Mouse (Mus musculus) CH12.LX (cell line): Measurements from ENCODE around the gene Gm1123. TPM values are rescaled to one million over a fixed set of nuclear protein-coding genes. Genes with fewer than 3 reads are reported as not detected.

ENCODE experiments used
- DNase-seq: peaks from one replicate; pipeline ENCODE4 v3.0.0-alpha.2; 2013; ENCODE audit errors: extremely low read depth
- H3K27ac ChIP-seq: 2 replicates; pipeline ENCODE4 v1.5.1; 2012; ENCODE audit warnings: low read depth, mild to moderate bottlenecking, control low read depth, moderate library complexity; ENCODE audit not compliant: insufficient read depth
- H3K27me3 ChIP-seq: replicated peaks from 2 replicates; pipeline ENCODE3; 2012; ENCODE audit warnings: inconsistent platforms
- H3K36me3 ChIP-seq, 2 experiments: replicated peaks in 1 of 2; 2 replicates each; pipeline versions ENCODE3 to v1.6.1; 2012; ENCODE audit warnings: inconsistent platforms in 1 of 2, low read length in 1 of 2, mild to moderate bottlenecking in 1 of 2, mixed read lengths in 1 of 2, moderate library complexity in 1 of 2; ENCODE audit not compliant: control insufficient read depth in 1 of 2, insufficient read depth in 1 of 2
- H3K4me1 ChIP-seq, 2 experiments: 2 replicates each; pipeline ENCODE4 v1.6.1; 2012; ENCODE audit warnings: inconsistent platforms in 1 of 2, moderate library complexity in 1 of 2; ENCODE audit not compliant: insufficient read depth in 2 of 2, control insufficient read depth in 1 of 2
- H3K4me2 ChIP-seq: 2 replicates; pipeline ENCODE4 v1.6.1; 2012; ENCODE audit warnings: low read depth, mild to moderate bottlenecking, control low read depth; ENCODE audit not compliant: poor library complexity, insufficient read depth, severe bottlenecking
- H3K4me3 ChIP-seq, 3 experiments: fragments of 150-350 bp in 1 of 3; sonication (generic) in 1 of 3; replicated peaks in 1 of 3; 2 replicates each; pipeline versions ENCODE3 to v1.5.1; 2011 to 2012; ENCODE audit warnings: low read depth in 2 of 3, low read length in 2 of 3, mild to moderate bottlenecking in 2 of 3, moderate library complexity in 2 of 3, control low read depth in 1 of 3, improper control_type of control experiment in 1 of 3, inconsistent platforms in 1 of 3, mixed read lengths in 1 of 3; ENCODE audit not compliant: poor library complexity in 1 of 3
- H3K79me2 ChIP-seq: replicated peaks from 2 replicates; pipeline ENCODE4 v1.6.1; 2012; ENCODE audit warnings: mild to moderate bottlenecking, moderate library complexity; ENCODE audit not compliant: control insufficient read depth, poor library complexity, insufficient read depth, severe bottlenecking; ENCODE audit errors: extremely low read depth
- H3K9ac ChIP-seq: 2 replicates; pipeline ENCODE4 v1.6.1; 2012; ENCODE audit warnings: low read depth, mild to moderate bottlenecking, control low read depth, moderate library complexity; ENCODE audit not compliant: insufficient read depth
- H3K9me3 ChIP-seq: replicated peaks from 2 replicates; pipeline ENCODE3; 2012; ENCODE audit warnings: low read length, inconsistent platforms, mixed read lengths
- CHD1 ChIP-seq: IDR thresholded peaks from 2 replicates; pipeline ENCODE4 v1.6.1; 2012; ENCODE audit warnings: low read depth, low read length, improper control_type of control experiment, inconsistent platforms
- CTCF ChIP-seq, 2 experiments: IDR thresholded peaks in 1 of 2; conservative IDR thresholded peaks in 1 of 2; 2 replicates each; pipeline ENCODE4 v1.5.1; 2011 to 2012; ENCODE audit warnings: low read depth in 2 of 2, low read length in 2 of 2, improper control_type of control experiment in 1 of 2, inconsistent platforms in 1 of 2, mild to moderate bottlenecking in 1 of 2, moderate library complexity in 1 of 2
- EP300 ChIP-seq: IDR thresholded peaks from 2 replicates; pipeline ENCODE4 v1.6.1; 2011; ENCODE audit warnings: low read length, improper control_type of control experiment
- ETS1 ChIP-seq: conservative IDR thresholded peaks from 2 replicates; pipeline ENCODE4 v1.6.1; 2012; ENCODE audit warnings: low read depth, mild to moderate bottlenecking, inconsistent platforms, low read length, improper control_type of control experiment, moderate library complexity
- GABPA ChIP-seq: IDR thresholded peaks from 2 replicates; pipeline ENCODE4 v1.6.1; 2012; ENCODE audit warnings: low read depth, low read length, improper control_type of control experiment, inconsistent platforms; ENCODE audit not compliant: insufficient replicate concordance
- JUND ChIP-seq: conservative IDR thresholded peaks from 2 replicates; pipeline ENCODE4 v1.6.1; 2011; ENCODE audit warnings: low read depth, low read length, improper control_type of control experiment
- KAT2A ChIP-seq: IDR thresholded peaks from 2 replicates; pipeline ENCODE4 v1.6.1; 2012; ENCODE audit warnings: low read length, improper control_type of control experiment, inconsistent platforms; ENCODE audit not compliant: insufficient replicate concordance
- MXI1 ChIP-seq: IDR thresholded peaks from 2 replicates; pipeline ENCODE4 v1.6.1; 2011; ENCODE audit warnings: mild to moderate bottlenecking, low read depth, low read length, improper control_type of control experiment
- NELFE ChIP-seq: IDR thresholded peaks from 2 replicates; pipeline ENCODE4 v1.6.1; 2011; ENCODE audit warnings: low read depth, low read length, improper control_type of control experiment
- NRF1 ChIP-seq: IDR thresholded peaks from 2 replicates; pipeline ENCODE4 v1.6.1; 2014; ENCODE audit warnings: low read depth, mild to moderate bottlenecking, inconsistent platforms, low read length, improper control_type of control experiment, moderate library complexity
- RCOR1 ChIP-seq: conservative IDR thresholded peaks from 2 replicates; pipeline ENCODE4 v1.6.1; 2012; ENCODE audit warnings: low read depth, mild to moderate bottlenecking, inconsistent platforms, low read length, improper control_type of control experiment
- SMC3 ChIP-seq: IDR thresholded peaks from 2 replicates; pipeline ENCODE4 v1.6.1; 2011; ENCODE audit warnings: low read depth, low read length, improper control_type of control experiment
- TCF12 ChIP-seq: IDR thresholded peaks from 2 replicates; pipeline ENCODE4 v1.6.1; 2014; ENCODE audit warnings: low read depth, mild to moderate bottlenecking, inconsistent platforms, low read length, improper control_type of control experiment
- USF2 ChIP-seq: conservative IDR thresholded peaks from 2 replicates; pipeline ENCODE4 v1.6.1; 2011; ENCODE audit warnings: low read depth, low read length, improper control_type of control experiment
- ZC3H11A ChIP-seq: IDR thresholded peaks from 2 replicates; pipeline ENCODE4 v1.6.1; 2012; ENCODE audit warnings: low read depth, mild to moderate bottlenecking, inconsistent platforms, low read length, improper control_type of control experiment
- ZMIZ1 ChIP-seq: IDR thresholded peaks from 2 replicates; pipeline ENCODE4 v1.6.1; 2012; ENCODE audit warnings: low read depth, mild to moderate bottlenecking, inconsistent platforms, low read length, improper control_type of control experiment
- ZNF384 ChIP-seq: IDR thresholded peaks from 2 replicates; pipeline ENCODE4 v1.6.1; 2012; ENCODE audit warnings: low read depth, low read length, improper control_type of control experiment, inconsistent platforms
- dilution Hi-C: fragments of 300-500 bp; cut with MboI; formaldehyde crosslinking; loops from 2 replicates; pipeline ENCODE4 v1.14.3; 2020; ENCODE audit warnings: low sequenced_read_pairs; ENCODE audit not compliant: extremely low pct_unique_long_range_greater_than_20kb, extremely low pct_ligation_motif_present
- in situ Hi-C: fragments of 300-500 bp; cut with MboI; formaldehyde crosslinking; loops from 3 replicates; pipeline ENCODE4 v1.14.3; 2019; ENCODE audit warnings: low sequenced_read_pairs, low pct_ligation_motif_present, low pct_unique_long_range_greater_than_20kb, mixed read lengths
- polyA plus RNA-seq: library from polyadenylated mRNA; unstranded; fragments of >175 nt; gene quantifications from 2 replicates; pipeline ENCODE4 v1.2.1, GENCODE M21; 2012; ENCODE audit warnings: low read depth; ENCODE audit not compliant: insufficient read length
- total RNA-seq, 2 experiments: library from RNA; depleted of rRNA; stranded (reverse); fragments of 300-350 nt in 1 of 2; fragments of >200 nt in 1 of 2; gene quantifications; 2 replicates each; pipeline ENCODE4 v1.2.3; 2012 to 2014

The Gm1123 gene
- total and polyA plus RNA-seq, 3 experiments: not detected

DNA sequence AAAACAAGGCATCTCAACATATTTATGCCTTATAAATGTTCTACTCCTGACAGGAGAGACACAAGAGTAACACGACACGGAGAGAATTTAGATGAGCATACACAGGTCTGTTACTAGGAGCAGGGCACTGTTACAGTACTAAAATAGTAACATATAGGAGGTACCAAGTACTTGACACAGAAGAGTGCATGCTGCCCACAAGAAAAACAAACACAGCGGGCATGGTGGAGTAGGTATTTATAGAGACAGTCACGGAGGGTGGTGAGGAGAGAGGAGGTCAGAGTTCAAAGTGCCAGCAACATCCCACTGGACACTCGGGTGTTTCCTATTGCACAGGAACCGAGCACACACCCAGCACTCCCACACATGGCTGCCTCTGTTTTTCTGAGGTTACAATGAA lies 14.2 kb upstream of the Gm1123 start:
- Histone ChIP-seq H3K9ac (no peak overlapping the region), H3K36me3 (peaks cover 0 to 17% of the 10 kb centered on the region in 2 experiments), H3K27me3 (no peaks in the 10 kb centered on the region), H3K4me1 (no peaks in the 10 kb centered on the region), H3K79me2 (no peaks in the 10 kb centered on the region), H3K27ac (no peak overlapping the region), H3K4me2 (no peak overlapping the region), H3K9me3 (no peaks in the 10 kb centered on the region), H3K4me3 (no peak overlapping the region)
- TF ChIP-seq ZMIZ1 (no peak), EP300 (no peak), ZC3H11A (no peak), RCOR1 (no peak), MXI1 (no peak), KAT2A (no peak), NELFE (no peak), TCF12 (no peak)
- dilution Hi-C loops: no loop called here
- in situ Hi-C loops: no loop called here
- DNase-seq: no peak

DNA sequence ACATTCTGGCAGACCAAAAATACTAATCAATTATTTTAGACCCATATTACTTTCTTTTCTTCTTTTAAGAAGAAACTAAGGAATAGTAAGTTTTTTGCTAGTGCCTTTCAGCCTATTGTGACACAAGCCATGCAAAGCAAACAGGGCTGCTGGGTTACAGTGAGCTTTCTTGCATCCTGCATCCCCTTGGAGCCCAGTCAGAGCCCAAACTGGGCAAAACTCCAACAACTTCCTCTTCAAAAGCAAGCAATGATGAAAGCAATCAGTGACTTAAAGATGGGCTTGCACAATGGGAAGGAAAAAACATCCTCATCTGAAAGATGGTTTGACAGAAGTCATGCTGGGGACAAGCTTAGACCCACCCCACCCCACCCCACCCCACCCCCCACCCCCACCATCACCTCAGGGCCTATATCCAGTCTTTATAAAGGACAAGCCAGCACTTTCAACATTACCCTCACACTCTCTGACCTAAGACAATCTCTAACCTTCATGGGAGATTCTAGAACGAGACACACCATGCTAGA lies 13.3 kb upstream of the Gm1123 start:
- no peak for TF ChIP-seq CTCF (conservative IDR thresholded peaks at IDR 0.05 in 1 of 2, IDR thresholded peaks at IDR 0.05 in 1 of 2; ENCODE audit: low read depth in 2 of 2, low read length in 2 of 2)
- no peak for TF ChIP-seq GABPA
- TF ChIP-seq NRF1: no peak
- TF ChIP-seq ZNF384: no peak
- TF ChIP-seq USF2: no peak
- no peak for TF ChIP-seq KAT2A
- TF ChIP-seq CHD1: no peak
- TF ChIP-seq RCOR1: no peak
- TF ChIP-seq ETS1: no peak
- no peak for TF ChIP-seq EP300
- TF ChIP-seq SMC3: no peak
- TF ChIP-seq JUND: no peak
- Histone ChIP-seq H3K27ac (no peak overlapping the region), H3K9me3 (no peaks in the 10 kb centered on the region), H3K4me1 (no peaks in the 10 kb centered on the region), H3K9ac (no peak overlapping the region), H3K4me3 (no peak overlapping the region), H3K36me3 (peaks cover 0 to 19% of the 10 kb centered on the region in 2 experiments), H3K27me3 (no peaks in the 10 kb centered on the region), H3K4me2 (no peak overlapping the region), H3K79me2 (no peaks in the 10 kb centered on the region)
- dilution Hi-C loops (no loop called here), in situ Hi-C loops (no loop called here)
- DNase-seq: no peak
